Mouse (Mus musculus): ENCODE results near the gene Zfp748.
A peak's percentile ranks its signal among the peaks of the same experiment; 100 is the strongest.

Gene Zfp748

GRCm38 (mm10) chr13:67553730-67554129 lies at the start of gene Zfp748:
Gene Zfp748 (minus strand): TSS chr13:67553830.
- no peak for DNase-seq

- DNase-seq, result no peak
These were observed 19.1 kb upstream of the Zfp748 start for GRCm38 (mm10) chr13:67572591-67573189.

- peak; percentile 87 for DNase-seq
These were observed 904 bp downstream of the Zfp748 start for GRCm38 (mm10) chr13:67552505-67553346.

GRCm38 (mm10) chr13:67545941-67546340 lies 7.7 kb downstream of the Zfp748 start:
- DNase-seq, result no peak

- no peak for DNase-seq
These were observed 26.4 kb downstream of the Zfp748 start for GRCm38 (mm10) chr13:67527049-67527730.

- peak; percentile 93 for DNase-seq
These were observed 27.7 kb downstream of the Zfp748 start, which contains the start of the genes Gm26965 and Zfp87 for GRCm38 (mm10) chr13:67525753-67526410. Gene Gm26965 (minus strand): TSS chr13:67526151. Gene Zfp87 (minus strand): TSS chr13:67526177.

- DNase-seq, result no peak
These were observed 52.7 kb downstream of the Zfp748 start for GRCm38 (mm10) chr13:67500908-67501307.

GRCm38 (mm10) chr13:67500084-67500719 lies 53.4 kb downstream of the Zfp748 start, which contains the start of gene Zfp58:
Gene Zfp58 (minus strand): TSS chr13:67500555.
- peak; percentile 86 for DNase-seq

- no peak for DNase-seq
These were observed 58.0 kb downstream of the Zfp748 start for GRCm38 (mm10) chr13:67495631-67496030.

Measured in thymus, postnatal 25 days (tissue).